Mouse (Mus musculus): ENCODE results near the gene Fbxl7.

- TF ChIP-seq CTCF (IDR thresholded peaks at IDR 0.05; ENCODE audit: extremely low read depth, insufficient read depth, insufficient read length, insufficient replicate concordance): no peak
- TF ChIP-seq POLR2A (IDR thresholded peaks at IDR 0.05; ENCODE audit: low read depth, low read length): no peak
Observed at GRCm38 (mm10) chr15:26894801-26895229, 565 bp downstream of the Fbxl7 start.

All from spleen, adult 2 months (tissue).